Mouse (Mus musculus) liver, embryonic 16.5 days (tissue): Measurements from ENCODE around the gene Tnks2. TPM values are rescaled to one million over a fixed set of nuclear protein-coding genes. Genes with fewer than 3 reads are reported as not detected.

Source experiments
- ATAC-seq: fragments of 200-750 bp; cut with Nextera tagmentation; 2 replicates; pipeline ENCODE4 v1.8.0; 2017; ENCODE audit warnings: low read depth, mild to moderate bottlenecking, moderate number of reproducible peaks, moderate library complexity
- H3K27ac ChIP-seq: fragments of 300-500 bp; sonication (generic); 2 replicates; pipeline ENCODE4 v1.5.1; 2014; ENCODE audit warnings: mild to moderate bottlenecking, low read length
- H3K27me3 ChIP-seq: fragments of 300-500 bp; sonication (generic); 2 replicates; pipeline ENCODE4 v1.6.1; 2014; ENCODE audit warnings: low read depth, low read length, mixed read lengths; ENCODE audit not compliant: control insufficient read depth, insufficient read depth
- H3K36me3 ChIP-seq: fragments of 300-500 bp; sonication (generic); 2 replicates; pipeline ENCODE4 v1.6.1; 2014; ENCODE audit warnings: mild to moderate bottlenecking; ENCODE audit not compliant: control insufficient read depth, insufficient read depth
- H3K4me1 ChIP-seq: fragments of 300-500 bp; sonication (generic); 2 replicates; pipeline ENCODE4 v1.6.1; 2014; ENCODE audit warnings: low read depth, low read length, mixed read lengths; ENCODE audit not compliant: control insufficient read depth
- H3K4me2 ChIP-seq: fragments of 300-500 bp; sonication (generic); 2 replicates; pipeline ENCODE4 v1.6.1; 2014; ENCODE audit warnings: low read depth, low read length, mixed read lengths
- H3K4me3 ChIP-seq: fragments of 300-500 bp; sonication (generic); 2 replicates; pipeline ENCODE4 v1.5.1; 2014; ENCODE audit warnings: low read depth, mild to moderate bottlenecking, low read length
- H3K9ac ChIP-seq: fragments of 300-500 bp; sonication (generic); 2 replicates; pipeline ENCODE4 v1.6.1; 2014; ENCODE audit warnings: low read depth, low read length
- H3K9me3 ChIP-seq: fragments of 300-500 bp; sonication (generic); replicated peaks from 2 replicates; pipeline ENCODE4 v1.6.1; 2016; ENCODE audit warnings: low read length; ENCODE audit not compliant: control insufficient read depth
- WGBS: fragments of 180-500 bp; shearing (Covaris S2); extraction: QIAGEN DNeasy Blood & Tissue Kit; methylation state at CpG from one replicate; pipeline ENCODE4 v1.1.7; 2014; ENCODE audit not compliant: insufficient replicate concordance; 5-methylcytosine and 5-hydroxymethylcytosine counted together
- polyA plus RNA-seq: library from polyadenylated mRNA; unstranded; fragments of >200 nt; fragmentation: Nextera tagmentation; extraction: Ambion mirVana; gene quantifications from 2 replicates; pipeline ENCODE4 v1.2.1, GENCODE M21; 2015

Gene Tnks2
- polyA plus RNA-seq, 1 experiment from 2014 or later, result 7.3 TPM

DNA sequence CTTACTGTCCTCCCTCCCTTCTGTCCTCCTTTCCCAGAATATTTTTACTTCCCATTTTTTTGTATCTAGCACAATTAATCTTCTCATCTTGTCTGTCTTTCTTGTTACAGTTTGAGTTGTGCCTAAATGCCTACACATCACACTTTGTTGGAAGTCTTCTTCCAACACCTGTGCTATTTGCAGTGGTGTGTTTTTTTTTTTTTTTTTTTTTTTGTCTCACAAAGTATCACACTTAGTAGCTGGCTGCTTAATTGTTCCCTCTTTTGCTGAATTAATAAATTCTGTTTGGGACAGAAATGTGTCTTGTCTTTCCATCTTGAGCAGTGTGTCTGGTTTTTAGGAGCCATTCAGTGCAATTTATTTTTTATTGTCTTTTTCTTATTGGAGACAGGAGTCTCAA, 95.8 kb downstream of the Tnks2 start:
- H3K4me2 ChIP-seq, result no peak overlapping the region
- no peaks in the 10 kb centered on the region for H3K36me3 ChIP-seq
- ATAC-seq, result no peak
- H3K27ac ChIP-seq, result no peak overlapping the region
- H3K9me3 ChIP-seq, result no peaks in the 10 kb centered on the region
- no peak overlapping the region for H3K4me3 ChIP-seq
- no peaks in the 10 kb centered on the region for H3K27me3 ChIP-seq
- H3K4me1 ChIP-seq, result peaks cover 37% of the 10 kb centered on the region
- no peak overlapping the region for H3K9ac ChIP-seq

DNA sequence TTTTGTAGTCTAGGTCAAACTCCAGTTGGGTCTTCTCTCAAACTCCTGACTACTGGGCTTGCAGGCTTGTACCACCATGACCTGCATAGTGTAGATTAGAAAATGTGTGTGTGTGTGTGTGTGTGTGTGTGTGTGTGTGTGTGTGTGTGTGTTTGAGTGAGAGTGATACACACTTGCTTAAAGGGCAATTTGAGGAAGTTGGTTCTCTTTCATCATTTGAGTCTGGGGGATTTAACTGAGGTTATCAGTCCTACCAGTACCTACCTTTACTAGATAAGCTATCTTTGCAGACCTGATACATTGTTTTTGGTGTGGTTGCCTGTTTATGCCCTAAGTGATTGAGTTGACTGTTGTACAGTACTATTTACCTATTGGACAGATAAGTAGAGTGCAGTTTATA, 98.1 kb downstream of the Tnks2 start:
- Histone ChIP-seq H3K4me2 (no peak overlapping the region), H3K27me3 (no peaks in the 10 kb centered on the region), H3K36me3 (no peaks in the 10 kb centered on the region), H3K4me1 (peaks cover 31% of the 10 kb centered on the region), H3K9ac (no peak overlapping the region), H3K27ac (peak overlapping the region; percentile 29; the same call in 1 of the 2 replicates), H3K9me3 (no peaks in the 10 kb centered on the region), H3K4me3 (no peak overlapping the region)
- ATAC-seq, result peak; percentile 39; the same call in 1 of the 2 replicates

DNA sequence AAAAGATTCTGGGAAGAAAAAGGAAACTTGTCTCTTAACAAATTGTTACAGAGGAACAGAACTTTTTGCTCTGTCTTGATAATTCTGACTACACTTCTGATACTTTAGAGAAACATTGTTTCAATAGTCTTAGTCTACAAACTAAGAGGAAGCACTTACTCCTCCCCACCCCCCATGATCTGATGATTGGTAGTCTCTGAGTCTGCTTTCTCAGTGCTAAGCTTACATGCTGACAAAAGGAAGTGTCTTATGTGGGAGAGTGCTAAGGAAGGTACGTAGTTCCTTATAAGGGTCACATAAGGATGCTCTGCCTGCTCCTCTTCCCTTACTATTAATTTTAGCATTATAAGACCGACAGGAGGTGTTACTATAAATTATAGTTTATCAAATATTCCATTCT, 98.6 kb downstream of the Tnks2 start:
- H3K27ac ChIP-seq, result no peak overlapping the region
- H3K4me1 ChIP-seq, result peaks cover 31% of the 10 kb centered on the region
- 47% methylated on average over 2 of the region's 2 CpGs for WGBS
- H3K9ac ChIP-seq, result no peak overlapping the region
- H3K4me2 ChIP-seq, result no peak overlapping the region
- ATAC-seq, result no peak
- no peaks in the 10 kb centered on the region for H3K27me3 ChIP-seq
- H3K9me3 ChIP-seq, result no peaks in the 10 kb centered on the region
- no peak overlapping the region for H3K4me3 ChIP-seq
- H3K36me3 ChIP-seq, result no peaks in the 10 kb centered on the region

DNA sequence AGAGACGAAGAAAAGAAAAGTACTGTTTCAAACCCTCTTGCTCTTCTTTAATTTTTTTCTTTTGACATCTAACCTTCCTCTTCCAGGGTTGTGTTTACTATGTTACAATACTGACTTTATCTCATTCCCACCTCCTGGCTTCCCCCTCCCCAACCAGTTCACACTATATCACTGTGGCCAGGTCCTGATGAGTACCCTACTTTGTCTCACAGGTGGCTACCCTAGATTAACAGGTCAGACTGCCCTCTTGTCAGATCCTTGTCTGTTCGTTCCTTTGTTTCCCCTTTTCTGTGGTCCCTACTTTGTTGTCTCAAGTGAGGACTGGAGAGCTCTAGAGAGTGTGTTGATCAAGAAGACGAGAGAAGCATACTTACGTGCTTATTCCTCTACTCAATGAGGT, 102.3 kb downstream of the Tnks2 start:
- Histone ChIP-seq H3K27ac (no peak overlapping the region), H3K4me2 (no peak overlapping the region), H3K9ac (no peak overlapping the region), H3K36me3 (no peaks in the 10 kb centered on the region), H3K27me3 (no peaks in the 10 kb centered on the region), H3K4me1 (peaks cover 23% of the 10 kb centered on the region), H3K9me3 (no peaks in the 10 kb centered on the region), H3K4me3 (no peak overlapping the region)
- WGBS, result 57% methylated on average over 4 of the region's 4 CpGs
- no peak for ATAC-seq

DNA sequence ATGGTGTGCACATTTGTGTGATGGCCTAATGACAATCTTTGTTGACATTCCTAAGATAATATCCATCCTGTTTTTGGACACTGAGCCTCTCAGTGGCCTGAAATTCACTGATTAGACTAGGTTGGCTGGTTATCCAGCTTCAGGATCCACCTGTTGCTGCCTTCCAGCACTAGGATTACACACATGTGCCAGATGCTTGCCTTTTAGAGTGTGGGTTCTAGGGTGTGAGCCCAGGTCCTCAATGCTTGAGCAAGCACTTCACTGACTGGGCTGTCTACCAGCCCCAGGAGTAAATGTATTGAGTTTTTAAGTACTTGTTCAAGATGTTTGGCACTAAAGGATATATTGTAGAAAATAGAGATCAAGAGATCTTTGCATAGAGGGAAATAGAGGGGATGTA, 104.0 kb downstream of the Tnks2 start:
- no peak for ATAC-seq
- Histone ChIP-seq H3K9me3 (no peaks in the 10 kb centered on the region), H3K27ac (no peak overlapping the region), H3K9ac (no peak overlapping the region), H3K36me3 (no peaks in the 10 kb centered on the region), H3K27me3 (no peaks in the 10 kb centered on the region), H3K4me1 (peaks cover 14% of the 10 kb centered on the region), H3K4me2 (no peak overlapping the region), H3K4me3 (no peak overlapping the region)

DNA sequence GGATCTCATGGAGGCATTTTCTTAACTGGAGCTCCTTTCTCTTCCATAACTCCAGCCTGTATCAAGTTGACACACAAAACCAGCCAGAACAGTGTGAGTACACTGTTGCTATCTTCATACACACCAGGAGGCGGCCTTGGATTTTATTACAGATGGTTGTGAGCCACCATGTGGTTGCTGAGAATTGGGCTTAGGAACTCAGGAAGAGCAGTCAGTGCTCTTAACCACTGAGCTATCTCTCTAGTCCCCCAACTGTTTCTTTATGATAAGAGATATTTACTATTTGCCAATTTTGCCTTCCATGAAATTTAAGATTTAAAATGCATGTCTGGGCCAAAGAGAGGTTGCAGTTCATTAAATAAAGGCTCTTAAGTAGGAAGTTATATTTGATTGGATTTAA, 106.0 kb downstream of the Tnks2 start:
- no peaks in the 10 kb centered on the region for H3K9me3 ChIP-seq
- no peak overlapping the region for H3K27ac ChIP-seq
- H3K4me2 ChIP-seq, result no peak overlapping the region
- H3K4me3 ChIP-seq, result no peak overlapping the region
- 38% methylated on average over 1 of the region's 1 CpGs for WGBS
- H3K4me1 ChIP-seq, result peaks cover 12% of the 10 kb centered on the region
- H3K27me3 ChIP-seq, result no peaks in the 10 kb centered on the region
- H3K36me3 ChIP-seq, result no peaks in the 10 kb centered on the region
- H3K9ac ChIP-seq, result no peak overlapping the region
- ATAC-seq, result no peak; the same call in 1 of the 2 replicates

Other genes with a start within 250 kb of the Tnks2 start
- gene Ppp1r3c, start 97.6 kb upstream of the Tnks2 start, polyA plus RNA-seq, result 8.7 and 9.1 TPM in 2 replicates
- gene Fgfbp3, start 85.4 kb downstream of the Tnks2 start, polyA plus RNA-seq, result 0.65 and 0.81 TPM in 2 replicates
- gene Btaf1, start 91.8 kb downstream of the Tnks2 start, polyA plus RNA-seq, result 7.9 and 8.5 TPM in 2 replicates